Mouse (Mus musculus) erythroblast, embryonic 14.5 days (primary cell): ENCODE measurements around the gene Mapre1. TPM values are rescaled to one million over a fixed set of nuclear protein-coding genes. Genes with fewer than 3 reads are reported as not detected.
A peak's percentile ranks its signal among the peaks of the same experiment; 100 is the strongest.
"Not testable (repeated sequence)": the region's sequence is repeated elsewhere in the genome, so short reads cannot be mapped to it uniquely, and the experiment has no call there.

Experiments used
- H3K27me3 ChIP-seq: 2 replicates; pipeline ENCODE4 v1.6.1; 2012; ENCODE audit warnings: inconsistent platforms; ENCODE audit not compliant: control insufficient read depth
- H3K36me3 ChIP-seq: 2 replicates; pipeline ENCODE4 v1.6.1; 2012; ENCODE audit warnings: mild to moderate bottlenecking, inconsistent platforms; ENCODE audit not compliant: control insufficient read depth
- H3K4me1 ChIP-seq: 2 replicates; pipeline ENCODE4 v1.6.1; 2012; ENCODE audit warnings: inconsistent platforms; ENCODE audit not compliant: control insufficient read depth
- H3K4me3 ChIP-seq: replicated peaks from 2 replicates; pipeline ENCODE3; 2012; ENCODE audit warnings: moderate library complexity, mild to moderate bottlenecking, inconsistent platforms
- H3K9me3 ChIP-seq: 2 replicates; pipeline ENCODE4 v1.6.1; 2012; ENCODE audit warnings: low read length, inconsistent platforms, mixed read lengths; ENCODE audit not compliant: control insufficient read depth
- GATA1 ChIP-seq: IDR thresholded peaks from 2 replicates; pipeline ENCODE4 v1.6.1; 2012; ENCODE audit warnings: low read length, inconsistent platforms, mixed read lengths
- TAL1 ChIP-seq: IDR thresholded peaks from 3 replicates; pipeline ENCODE4 v1.6.1; 2012; ENCODE audit warnings: low read length, inconsistent platforms, mixed read lengths
- polyA plus RNA-seq: library from polyadenylated mRNA; stranded (reverse); fragments of >175 nt; gene quantifications from 2 replicates; pipeline ENCODE4 v1.2.3, GENCODE M21; 2012

Gene Mapre1
- polyA plus RNA-seq: 0.31 and 0.36 TPM in 2 replicates

- peaks cover 60% of the 10 kb centered on the region for H3K4me1 ChIP-seq
- H3K4me3 ChIP-seq: peak within 1 kb of the TSS; percentile 73
- peaks cover 28% of the 10 kb centered on the region for H3K36me3 ChIP-seq
- TF ChIP-seq TAL1 (no peak), GATA1 (no peak)
- H3K27me3 ChIP-seq: no peaks in the 10 kb centered on the region
- H3K9me3 ChIP-seq: no peaks in the 10 kb centered on the region
Observed at GRCm38 (mm10) chr2:153740500-153741436, at the start of gene Mapre1. Gene Mapre1 (plus strand): TSS chr2:153741274.

GRCm38 (mm10) chr2:153693413-153693812 is 47.7 kb upstream of the Mapre1 start:
- not testable (repeated sequence) for H3K27me3 ChIP-seq, H3K36me3 ChIP-seq, H3K9me3 ChIP-seq, H3K4me3 ChIP-seq, H3K4me1 ChIP-seq

GRCm38 (mm10) chr2:153694462-153695085 is 46.5 kb upstream of the Mapre1 start:
- no peaks in the 10 kb centered on the region; the same call in 1 of the 2 replicates for H3K4me1 ChIP-seq
- TF ChIP-seq GATA1 (no peak), TAL1 (peak; percentile 23; the same call in 1 of the 3 replicates)
- no peak overlapping the region for H3K4me3 ChIP-seq
- H3K27me3 ChIP-seq: no peaks in the 10 kb centered on the region
- no peaks in the 10 kb centered on the region for H3K9me3 ChIP-seq
- H3K36me3 ChIP-seq: no peaks in the 10 kb centered on the region

GRCm38 (mm10) chr2:153696352-153696751 is 44.7 kb upstream of the Mapre1 start, which contains the start of gene Dnmt3c:
Gene Dnmt3c (plus strand): TSS chr2:153696652.
- TF ChIP-seq GATA1 (no peak), TAL1 (no peak)
- H3K4me3 ChIP-seq: no peak within 1 kb of the TSS
- H3K9me3 ChIP-seq: no peaks in the 10 kb centered on the region
- no peaks in the 10 kb centered on the region for H3K36me3 ChIP-seq
- no peaks in the 10 kb centered on the region for H3K27me3 ChIP-seq
- H3K4me1 ChIP-seq: no peaks in the 10 kb centered on the region; the same call in 1 of the 2 replicates

- no peaks in the 10 kb centered on the region for H3K4me1 ChIP-seq
- H3K9me3 ChIP-seq: no peaks in the 10 kb centered on the region
- no peaks in the 10 kb centered on the region for H3K36me3 ChIP-seq
- H3K4me3 ChIP-seq: no peak overlapping the region
- peaks cover 4% of the 10 kb centered on the region; the same call in 1 of the 2 replicates for H3K27me3 ChIP-seq
- TF ChIP-seq GATA1: no peak
- no peak for TF ChIP-seq TAL1
Observed at GRCm38 (mm10) chr2:153703389-153703788, 37.7 kb upstream of the Mapre1 start.

- peaks cover 16% of the 10 kb centered on the region for H3K4me1 ChIP-seq
Observed at GRCm38 (mm10) chr2:153710701-153711330, 30.3 kb upstream of the Mapre1 start.

GRCm38 (mm10) chr2:153712646-153713091 is 28.4 kb upstream of the Mapre1 start:
- Histone ChIP-seq H3K27me3 (no peaks in the 10 kb centered on the region), H3K36me3 (no peaks in the 10 kb centered on the region), H3K4me3 (no peak overlapping the region), H3K4me1 (peaks cover 28% of the 10 kb centered on the region), H3K9me3 (no peaks in the 10 kb centered on the region)
- TF ChIP-seq TAL1 (no peak), GATA1 (no peak)

More at GRCm38 (mm10) chr2:153710701-153711330, 30.3 kb upstream of the Mapre1 start:
- H3K36me3 ChIP-seq: no peaks in the 10 kb centered on the region
- peaks cover 4% of the 10 kb centered on the region; the same call in 1 of the 2 replicates for H3K27me3 ChIP-seq
- no peaks in the 10 kb centered on the region for H3K9me3 ChIP-seq
- H3K4me3 ChIP-seq: no peak overlapping the region
- no peak for TF ChIP-seq GATA1
- no peak for TF ChIP-seq TAL1

GRCm38 (mm10) chr2:153713227-153713626 is 27.8 kb upstream of the Mapre1 start:
- H3K9me3 ChIP-seq: no peaks in the 10 kb centered on the region
- peaks cover 32% of the 10 kb centered on the region for H3K4me1 ChIP-seq
- no peaks in the 10 kb centered on the region for H3K36me3 ChIP-seq
- H3K4me3 ChIP-seq: no peak overlapping the region
- H3K27me3 ChIP-seq: no peaks in the 10 kb centered on the region
- TF ChIP-seq GATA1 (no peak), TAL1 (no peak)

GRCm38 (mm10) chr2:153717861-153718260 is 23.2 kb upstream of the Mapre1 start:
- H3K9me3 ChIP-seq, H3K4me3 ChIP-seq, H3K36me3 ChIP-seq, H3K27me3 ChIP-seq: not testable (repeated sequence)
- H3K4me1 ChIP-seq: peaks cover 44% of the 10 kb centered on the region
